Mouse (Mus musculus) cerebellum, adult 2 months (tissue): Measurements from ENCODE around the gene Olfr1508.

Experiments
- CTCF ChIP-seq: fragments of 200-500 bp; IDR thresholded peaks from 2 replicates; pipeline ENCODE4 v1.5.1; 2011; ENCODE audit warnings: low read depth, mild to moderate bottlenecking, control low read depth, low read length, moderate library complexity, borderline replicate concordance; ENCODE audit not compliant: insufficient read depth
- POLR2A ChIP-seq: fragments of 200-500 bp; IDR thresholded peaks from 2 replicates; pipeline ENCODE4 v1.6.1; 2011; ENCODE audit warnings: low read length, control low read depth, borderline replicate concordance; ENCODE audit not compliant: insufficient read depth

DNA sequence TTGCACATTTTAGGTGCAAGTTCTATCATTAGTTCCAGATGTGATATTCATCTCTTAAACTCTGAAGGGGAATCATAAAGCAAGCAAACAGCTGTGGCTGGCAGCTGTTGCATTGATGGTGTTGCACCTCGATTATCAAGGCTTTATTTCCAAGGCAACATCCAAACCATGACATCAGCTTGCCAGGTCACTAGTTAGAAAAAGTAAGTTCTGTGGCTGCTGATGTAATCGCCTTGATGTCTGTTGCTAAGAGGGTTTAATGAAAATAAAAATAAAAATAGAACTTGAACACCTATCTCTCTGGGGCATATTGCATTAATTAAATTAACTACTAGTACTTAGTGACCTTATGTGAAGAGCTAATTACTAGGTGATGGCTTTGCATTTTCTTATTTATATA is at the start of gene Olfr1508:
- TF ChIP-seq CTCF: no peak
- TF ChIP-seq POLR2A: no peak
